Mouse (Mus musculus) right cerebral cortex, adult 2 months (tissue): ENCODE measurements around the gene Wbp1.
"Not testable (repeated sequence)": the region's sequence is repeated elsewhere in the genome, so short reads cannot be mapped to it uniquely, and the experiment has no call there.

Experiments
- DNase-seq, 2 experiments: peaks; one replicate each; pipeline ENCODE4 v3.0.0; 2021 to 2022; ENCODE audit warnings: low spot score in 2 of 2

Gene Wbp1

DNA sequence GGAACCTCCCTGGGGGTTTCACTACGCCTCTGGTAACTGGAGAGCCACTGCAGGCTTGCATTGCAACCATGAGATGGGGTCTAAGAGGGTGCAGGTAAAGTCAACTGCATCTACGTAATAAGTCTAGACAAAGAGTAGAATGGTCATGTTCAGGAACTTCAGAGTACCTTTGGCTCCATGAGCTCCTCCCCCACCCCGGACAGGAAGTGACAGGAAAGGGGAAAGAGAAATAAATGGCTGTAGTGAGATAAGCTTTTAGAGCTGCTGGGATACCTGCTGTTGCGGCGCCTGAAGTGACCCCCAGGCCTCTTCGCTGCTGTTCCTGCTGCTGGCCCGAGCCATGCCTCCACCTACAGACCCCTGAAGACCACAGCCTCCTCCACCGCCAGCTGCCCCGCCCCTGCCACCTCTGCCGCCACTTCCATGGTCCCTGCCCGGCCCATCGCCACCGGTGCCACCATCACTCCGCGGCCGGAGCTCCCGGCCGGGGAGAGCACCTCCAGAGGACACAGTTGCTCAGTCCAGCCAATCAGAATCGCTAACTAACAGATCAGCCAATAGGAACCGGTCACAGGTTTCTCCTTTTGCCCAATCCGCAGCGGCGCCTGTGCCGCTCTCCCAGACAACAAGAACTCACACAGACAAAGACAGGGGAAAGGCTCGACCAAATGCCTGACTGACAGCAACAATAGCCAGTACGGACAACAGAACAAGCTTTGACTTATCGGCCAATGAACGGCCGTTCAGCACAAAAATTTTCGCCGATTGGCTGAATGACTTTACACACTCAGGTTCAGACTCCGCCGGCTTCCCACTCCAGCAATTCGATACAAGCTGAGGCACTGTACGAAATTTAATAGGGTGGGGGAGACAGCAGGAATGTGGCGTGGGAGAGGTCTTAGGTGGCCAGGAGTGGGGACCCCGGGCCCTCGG, at the start of gene Wbp1:
Wbp1 (minus strand) TSS at position 630 of the 933 bp plus-strand sequence.
- peak; percentile 97 for DNase-seq

DNA sequence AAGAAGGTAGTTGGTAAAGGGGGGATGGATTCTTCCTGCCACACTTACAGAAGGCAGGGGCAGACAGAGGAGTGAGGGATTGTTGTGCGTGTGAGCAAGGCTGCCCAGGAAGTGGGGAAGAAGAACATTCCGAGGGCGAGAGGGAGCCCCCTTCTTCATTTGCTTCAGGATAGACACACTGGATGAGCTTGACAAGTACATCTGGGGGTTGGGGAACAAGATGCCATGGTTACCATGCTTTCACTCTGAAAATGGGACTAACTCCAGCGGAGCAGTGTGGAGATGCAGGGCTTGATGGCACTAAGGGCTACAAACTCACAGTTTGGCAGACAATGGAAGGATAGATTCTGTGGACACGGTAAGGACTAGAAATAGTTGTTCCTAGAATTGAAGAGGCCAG, 49.7 kb upstream of the Wbp1 start:
- no peak for DNase-seq

- DNase-seq, result no peak
These were observed 48.5 kb upstream of the Wbp1 start for GRCm38 (mm10) chr6:83169872-83170271.

DNA sequence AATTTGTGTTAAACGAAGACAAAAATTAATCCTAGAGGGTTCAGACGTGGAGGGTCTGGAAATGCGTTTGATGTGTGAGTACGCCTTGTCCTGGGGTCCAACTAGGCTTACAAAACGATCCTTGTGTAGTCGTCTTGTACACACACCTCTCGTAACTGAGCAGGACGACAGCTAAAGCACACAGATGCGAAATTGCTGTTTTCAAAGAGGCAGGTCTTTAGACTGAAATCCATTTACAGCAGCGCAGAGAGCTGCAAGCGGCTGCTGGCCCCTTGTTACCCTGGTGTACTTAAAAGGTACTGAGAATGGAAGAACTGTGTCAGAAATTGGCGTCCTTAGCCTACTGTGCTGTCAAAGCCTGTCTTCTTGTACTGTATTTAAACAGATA, 44.9 kb upstream of the Wbp1 start:
- no peak for DNase-seq

DNA sequence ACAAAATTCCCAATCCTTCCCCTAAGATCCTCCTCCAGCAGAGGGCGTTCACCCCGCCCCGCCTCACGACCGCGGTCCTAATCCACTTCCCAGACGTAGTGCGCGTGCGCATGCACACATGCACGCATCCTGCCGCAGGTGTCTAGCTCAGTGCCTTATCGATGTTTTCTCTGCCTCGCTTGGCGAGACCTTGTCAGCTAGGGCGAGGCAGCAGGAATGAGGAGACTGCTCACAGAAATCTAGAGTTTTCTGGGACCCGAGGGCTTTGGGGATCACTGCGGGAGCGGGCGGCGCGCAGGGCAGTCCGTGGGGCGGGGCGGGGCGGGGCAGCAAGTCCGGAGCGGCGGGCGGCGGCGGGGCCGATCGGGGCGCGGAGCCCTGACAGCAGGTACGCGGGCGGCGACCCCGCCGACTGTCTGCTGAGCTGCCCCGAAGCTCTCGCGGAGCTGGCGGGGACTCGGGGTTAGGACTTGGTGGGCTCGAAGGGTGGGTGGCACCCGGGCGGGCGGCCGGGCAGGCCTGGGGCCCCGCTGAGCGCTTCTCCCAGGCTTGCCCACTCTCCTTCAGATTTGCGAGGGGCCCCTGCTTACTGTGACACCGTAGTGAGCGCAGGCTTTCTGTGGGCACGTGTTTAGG, 44.4 kb upstream of the Wbp1 start, which contains the start of gene Dctn1:
Dctn1 (plus strand) TSS at position 314 of the 636 bp plus-strand sequence.
- DNase-seq, result peak; percentile 94

DNA sequence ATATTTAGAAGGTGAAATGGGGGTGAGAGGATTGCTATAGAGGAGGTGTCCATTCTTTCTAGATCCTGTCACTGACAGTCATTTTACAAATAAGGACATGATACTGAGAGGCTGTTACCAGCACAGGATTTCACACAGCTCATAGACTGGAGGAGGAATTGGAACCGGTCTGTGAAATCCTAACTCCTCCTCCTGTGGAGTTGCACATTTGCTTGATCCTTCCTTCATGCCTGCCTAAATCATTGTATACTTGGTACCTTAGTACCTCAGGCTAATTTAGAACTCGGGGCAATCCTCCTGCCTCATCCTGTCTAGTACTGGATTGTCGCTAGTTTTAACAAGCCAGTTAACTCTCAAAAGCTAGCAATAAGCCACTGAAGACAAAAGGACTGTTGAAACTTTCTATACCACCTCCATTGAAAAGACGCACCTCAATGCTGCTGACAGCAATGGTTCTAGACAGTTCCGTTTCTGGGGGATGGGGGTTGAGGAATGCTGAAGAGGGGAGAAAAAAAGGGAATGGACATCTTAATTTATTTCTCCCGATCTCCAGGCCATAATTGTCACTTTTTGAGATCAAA, 43.8 kb upstream of the Wbp1 start:
- no peak for DNase-seq

GRCm38 (mm10) chr6:83162701-83163100, 41.3 kb upstream of the Wbp1 start:
- DNase-seq, result peak; percentile 66 to 69

DNA sequence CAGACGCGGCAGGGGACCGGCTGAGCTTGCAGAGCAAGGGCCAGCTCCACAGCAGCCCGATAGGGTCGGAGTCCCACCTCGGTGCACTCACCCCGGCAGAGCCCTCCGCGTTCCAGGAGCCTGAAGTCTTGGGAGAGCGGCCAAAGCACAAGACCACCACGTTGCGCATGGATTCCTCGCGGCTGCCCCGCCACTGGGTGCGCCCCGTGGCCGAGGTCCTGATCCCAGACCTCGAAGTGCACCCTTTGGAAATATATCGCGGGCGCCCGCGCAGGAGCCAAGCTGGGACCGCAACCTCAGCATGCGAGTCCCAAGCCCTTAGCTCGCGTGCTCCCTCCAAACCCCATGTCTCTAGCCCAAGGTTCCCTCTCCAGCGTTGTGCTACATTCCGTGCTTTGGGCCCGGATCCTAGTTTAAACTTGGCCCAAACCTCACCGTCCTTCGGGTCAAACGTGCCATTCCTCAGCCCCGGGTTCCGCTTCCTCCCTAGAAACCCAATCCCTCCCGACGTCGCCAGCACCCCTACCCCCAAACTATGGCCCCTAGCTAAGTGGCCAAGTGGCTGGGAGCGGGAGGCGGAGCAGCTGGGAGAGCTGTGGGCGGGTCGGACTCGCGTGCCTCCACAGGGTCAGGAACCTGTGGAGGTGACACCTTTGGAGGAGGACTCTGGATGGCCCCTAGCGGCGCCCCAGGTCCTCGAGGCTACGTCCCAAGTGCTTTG, 40.7 kb upstream of the Wbp1 start:
- DNase-seq, result no peak

- no peak for DNase-seq
These were observed 40.1 kb upstream of the Wbp1 start for GRCm38 (mm10) chr6:83161442-83161841.

DNA sequence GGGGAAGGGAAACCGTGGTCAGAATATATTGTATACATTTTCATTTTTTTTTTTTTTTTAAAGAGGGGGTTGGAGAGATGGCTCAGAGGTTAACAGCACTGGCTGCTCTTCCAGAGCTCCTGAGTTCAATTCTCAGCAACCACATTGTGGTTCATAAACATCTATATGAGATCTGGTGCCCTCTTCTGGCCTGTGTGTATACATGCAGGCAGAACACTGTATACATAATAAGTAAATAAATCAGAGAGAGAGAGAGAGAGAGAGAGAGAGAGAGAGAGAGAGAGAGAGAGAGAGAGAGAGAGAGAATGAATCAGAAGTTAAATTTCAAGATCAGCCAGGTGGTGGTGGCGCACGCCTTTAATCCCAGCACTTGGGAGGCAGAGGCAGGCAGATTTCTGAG, 38.1 kb upstream of the Wbp1 start:
- DNase-seq, result not testable (repeated sequence)

DNA sequence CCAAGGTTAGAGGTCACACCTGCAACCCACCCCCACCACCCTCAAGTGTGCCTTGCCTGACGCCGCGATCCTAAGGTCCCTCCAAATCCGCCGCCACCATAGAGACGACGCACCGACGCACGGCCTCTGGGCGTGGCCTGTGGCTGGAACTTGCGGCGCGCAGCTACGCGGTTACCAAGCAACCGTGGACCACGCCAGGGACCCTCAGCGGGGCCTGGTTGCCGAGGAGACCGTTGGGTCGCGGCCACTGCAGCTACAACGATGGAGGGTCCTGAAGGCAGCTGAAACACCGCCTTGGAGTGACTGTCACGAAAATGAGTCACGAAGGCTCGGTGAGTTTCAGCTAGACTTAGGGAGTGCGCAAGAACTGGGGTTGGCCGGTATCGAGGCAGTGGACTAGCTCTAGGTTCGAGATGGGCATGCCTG, 34.9 kb upstream of the Wbp1 start, which contains the start of the genes Wdr54 and 1700003E16Rik:
Wdr54 (minus strand) TSS at position 139 of the 426 bp plus-strand sequence.
1700003E16Rik (plus strand) TSS at position 146 of the 426 bp plus-strand sequence.
- DNase-seq, result peak; percentile 82 to 87

- no peak for DNase-seq
These were observed 34.3 kb upstream of the Wbp1 start for GRCm38 (mm10) chr6:83155552-83156238.

- DNase-seq, result no peak
These were observed 32.1 kb upstream of the Wbp1 start for GRCm38 (mm10) chr6:83153485-83153884.

DNA sequence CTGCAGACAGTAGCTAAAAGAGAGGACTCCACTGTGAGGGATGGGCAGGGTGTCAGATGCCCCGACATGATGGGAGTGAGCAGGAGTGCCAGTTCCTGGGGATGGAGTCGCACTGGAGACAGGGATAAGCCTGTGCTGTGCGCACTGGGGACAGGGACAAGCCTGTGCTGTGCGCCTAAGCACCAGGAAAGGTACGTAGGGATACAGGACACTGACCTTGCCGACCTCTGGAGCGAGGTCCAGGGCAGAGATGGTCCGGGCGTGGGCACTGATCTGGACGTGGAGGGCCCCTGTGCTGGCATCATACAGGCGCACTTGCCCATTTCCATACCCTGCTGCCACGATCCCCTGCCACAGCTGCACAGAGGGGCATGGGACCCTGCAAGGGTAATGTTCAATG, 31.7 kb upstream of the Wbp1 start:
- DNase-seq, result no peak

DNA sequence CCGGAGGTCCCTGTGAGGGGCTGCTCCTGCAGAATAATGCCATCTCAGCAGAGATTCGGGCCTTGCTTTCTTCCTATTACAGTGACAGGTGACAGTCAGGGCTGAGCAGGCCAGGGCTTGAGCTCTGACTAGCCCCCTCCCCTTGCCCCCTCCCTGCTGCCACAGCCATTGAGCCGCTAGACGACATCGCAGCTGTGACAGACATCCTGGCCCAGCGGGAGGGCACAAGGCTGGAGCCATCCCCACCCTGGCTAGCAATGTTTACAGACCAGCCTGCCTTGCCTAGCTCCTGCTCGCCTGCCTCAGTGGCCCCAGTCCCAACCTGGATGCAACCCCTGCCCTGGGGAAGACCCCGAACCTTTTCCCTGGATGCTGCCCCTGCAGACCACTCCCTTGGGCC, 30.4 kb upstream of the Wbp1 start:
- DNase-seq, result no peak

GRCm38 (mm10) chr6:83147280-83147679, 25.9 kb upstream of the Wbp1 start:
- no peak for DNase-seq

- DNase-seq, result no peak
These were observed 24.4 kb upstream of the Wbp1 start for GRCm38 (mm10) chr6:83145805-83146204.

DNA sequence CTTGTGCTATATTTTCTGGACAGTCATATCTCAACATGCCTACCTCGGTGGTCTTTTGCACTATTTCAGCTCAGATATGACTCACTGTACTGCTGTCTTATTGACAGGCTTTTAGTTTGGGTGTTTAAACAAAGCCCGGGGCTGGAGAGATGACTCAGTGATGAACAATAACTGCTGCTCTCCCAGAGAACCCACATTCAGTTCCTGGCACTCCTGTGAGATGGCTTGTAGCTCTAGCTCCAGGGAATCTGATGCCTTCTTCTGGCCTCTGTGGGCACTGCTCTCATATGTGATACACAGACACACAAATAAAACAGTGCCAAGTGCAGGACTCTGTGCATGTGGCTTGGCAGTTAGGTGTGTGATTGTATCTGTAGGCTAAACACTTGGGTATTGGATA, 23.9 kb upstream of the Wbp1 start:
- DNase-seq, result no peak

- peak in 1 of 2 experiments; percentile 59 for DNase-seq
These were observed 21.5 kb upstream of the Wbp1 start for GRCm38 (mm10) chr6:83142886-83143285.

DNA sequence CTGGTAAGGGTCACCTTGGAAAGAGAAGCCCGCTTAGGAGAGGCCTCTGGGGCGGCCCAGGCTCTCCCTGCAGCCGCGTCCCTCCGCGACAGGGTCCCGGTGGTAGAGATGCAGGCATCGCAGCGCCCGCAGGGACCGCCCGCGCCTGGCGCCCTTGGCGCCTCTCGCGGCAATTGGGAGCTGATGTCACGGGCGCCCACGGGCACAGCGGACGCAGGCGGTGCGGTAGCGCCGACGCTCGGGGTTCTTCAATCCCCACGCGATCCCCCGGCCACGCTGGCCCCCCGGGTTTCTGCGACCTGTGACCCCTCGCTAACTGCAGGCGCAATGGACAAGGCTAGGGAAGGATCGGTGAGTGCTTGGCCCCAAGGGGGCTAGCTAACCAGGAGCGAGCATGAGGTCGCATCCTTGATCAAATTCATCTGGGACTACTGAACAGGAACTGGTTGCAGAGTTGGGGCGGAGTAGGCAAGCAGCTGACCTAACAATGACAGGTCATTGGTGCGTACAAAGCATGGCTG, 20.9 kb upstream of the Wbp1 start:
- DNase-seq, result peak; percentile 67 to 77

DNA sequence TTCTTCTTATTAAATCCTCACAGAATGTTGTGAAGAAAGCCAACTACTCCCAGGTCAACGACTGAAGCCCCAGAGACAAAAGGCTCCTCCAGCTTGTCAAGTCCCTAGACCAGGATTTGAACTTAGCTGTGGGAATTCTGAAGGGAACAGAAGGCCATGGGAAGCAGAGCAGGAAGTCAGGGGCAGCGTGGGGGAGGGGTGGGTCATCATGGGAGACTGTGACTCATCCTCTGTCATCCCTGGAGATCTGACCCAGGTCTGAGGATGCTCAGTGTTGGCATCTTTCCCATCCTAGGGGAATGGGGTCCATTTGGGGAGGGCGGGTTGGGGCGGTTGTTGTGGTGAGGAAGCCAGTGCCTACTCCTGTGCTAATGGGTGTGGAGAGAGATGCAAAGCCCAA, 20.3 kb upstream of the Wbp1 start:
- DNase-seq, result no peak
